Mouse (Mus musculus): ENCODE results near the gene Pawr.

Pawr gene

GRCm38 (mm10) chr10:108389178-108389926 lies 57.4 kb downstream of the Pawr start:
- no peak for DNase-seq (ENCODE audit: low read depth, low spot score)

GRCm38 (mm10) chr10:108389927-108390287 lies 58.0 kb downstream of the Pawr start:
- DNase-seq (ENCODE audit: low read depth, low spot score) = peak; percentile 58

GRCm38 (mm10) chr10:108391370-108391902 lies 59.5 kb downstream of the Pawr start:
- no peak for DNase-seq (ENCODE audit: low read depth, low spot score)

- no peak for DNase-seq (ENCODE audit: low read depth, low spot score)
These were observed 60.2 kb downstream of the Pawr start for GRCm38 (mm10) chr10:108392151-108392550.

- no peak for DNase-seq (ENCODE audit: low read depth, low spot score)
These were observed 62.4 kb downstream of the Pawr start for GRCm38 (mm10) chr10:108394306-108394705.

- no peak for DNase-seq (ENCODE audit: low read depth, low spot score)
These were observed 63.3 kb downstream of the Pawr start for GRCm38 (mm10) chr10:108395229-108395628.

GRCm38 (mm10) chr10:108395647-108396046 lies 63.7 kb downstream of the Pawr start:
- DNase-seq (ENCODE audit: low read depth, low spot score) = no peak

GRCm38 (mm10) chr10:108402751-108403150 lies 70.8 kb downstream of the Pawr start:
- no peak for DNase-seq (ENCODE audit: low read depth, low spot score)

GRCm38 (mm10) chr10:108403366-108403865 lies 71.5 kb downstream of the Pawr start:
- peak; percentile 86 for DNase-seq (ENCODE audit: low read depth, low spot score)

- DNase-seq (ENCODE audit: low read depth, low spot score) = no peak
These were observed 72.2 kb downstream of the Pawr start for GRCm38 (mm10) chr10:108404087-108404486.

GRCm38 (mm10) chr10:108405076-108405475 lies 73.2 kb downstream of the Pawr start:
- DNase-seq (ENCODE audit: low read depth, low spot score) = no peak

- DNase-seq (ENCODE audit: low read depth, low spot score) = no peak
These were observed 74.0 kb downstream of the Pawr start for GRCm38 (mm10) chr10:108405931-108406330.

GRCm38 (mm10) chr10:108406798-108407754 lies 75.2 kb downstream of the Pawr start:
- peak; percentile 90 for DNase-seq (ENCODE audit: low read depth, low spot score)

- DNase-seq (ENCODE audit: low read depth, low spot score) = peak; percentile 55
These were observed 76.1 kb downstream of the Pawr start for GRCm38 (mm10) chr10:108408025-108408424.

- DNase-seq (ENCODE audit: low read depth, low spot score) = no peak
These were observed 76.5 kb downstream of the Pawr start for GRCm38 (mm10) chr10:108408437-108408836.

GRCm38 (mm10) chr10:108408986-108409385 lies 77.1 kb downstream of the Pawr start:
- DNase-seq (ENCODE audit: low read depth, low spot score) = peak; percentile 66

GRCm38 (mm10) chr10:108409529-108409928 lies 77.6 kb downstream of the Pawr start:
- DNase-seq (ENCODE audit: low read depth, low spot score) = no peak

GRCm38 (mm10) chr10:108414936-108415635 lies 83.2 kb downstream of the Pawr start:
- peak; percentile 91 for DNase-seq (ENCODE audit: low read depth, low spot score)

- DNase-seq (ENCODE audit: low read depth, low spot score) = no peak
These were observed 85.5 kb downstream of the Pawr start for GRCm38 (mm10) chr10:108417448-108417847.

GRCm38 (mm10) chr10:108430553-108430952 lies 98.6 kb downstream of the Pawr start:
- DNase-seq (ENCODE audit: low read depth, low spot score) = no peak

GRCm38 (mm10) chr10:108432194-108432593 lies 100.3 kb downstream of the Pawr start:
- DNase-seq (ENCODE audit: low read depth, low spot score) = peak; percentile 92
